Mouse (Mus musculus) liver, embryonic 14.5 days (tissue): Measurements from ENCODE around the gene Lrrc4b. TPM values are rescaled to one million over a fixed set of nuclear protein-coding genes. Genes with fewer than 3 reads are reported as not detected.

ENCODE experiments used
- ATAC-seq: fragments of 200-750 bp; cut with Nextera tagmentation; 2 replicates; pipeline ENCODE4 v1.8.0; 2017; ENCODE audit warnings: moderate number of reproducible peaks, mild to moderate bottlenecking, moderate library complexity; ENCODE audit not compliant: insufficient read depth
- DNase-seq, 3 experiments: peaks; one replicate each; pipeline ENCODE4 v3.0.0-alpha.2; 2012 to 2013; ENCODE audit warnings: low read depth in 3 of 3, low spot score in 3 of 3
- H3K27ac ChIP-seq: fragments of 300-500 bp; sonication (generic); 2 replicates; pipeline ENCODE4 v1.5.1; 2014; ENCODE audit warnings: moderate library complexity, mild to moderate bottlenecking, control low read depth, inconsistent platforms
- H3K27me3 ChIP-seq: fragments of 300-500 bp; sonication (generic); 2 replicates; pipeline ENCODE4 v1.6.1; 2014; ENCODE audit warnings: mild to moderate bottlenecking, low read length, moderate library complexity; ENCODE audit not compliant: control insufficient read depth, insufficient read depth
- H3K36me3 ChIP-seq: fragments of 300-500 bp; sonication (generic); replicated peaks from 2 replicates; pipeline ENCODE4 v1.6.1; 2014; ENCODE audit warnings: low read depth; ENCODE audit not compliant: control insufficient read depth, insufficient read depth
- H3K4me1 ChIP-seq, 2 experiments: fragments of 200-500 bp in 1 of 2; fragments of 300-500 bp in 1 of 2; sonication (generic) in 1 of 2; replicated peaks; 2 replicates each; pipeline ENCODE4 v1.6.1; 2012 to 2014; ENCODE audit warnings: antibody characterized with exemption in 1 of 2, inconsistent platforms in 1 of 2, low read length in 1 of 2; ENCODE audit not compliant: control insufficient read depth in 2 of 2, insufficient read depth in 2 of 2
- H3K4me2 ChIP-seq: fragments of 300-500 bp; sonication (generic); 2 replicates; pipeline ENCODE4 v1.6.1; 2014; ENCODE audit warnings: low read depth, mild to moderate bottlenecking, control low read depth, moderate library complexity
- H3K4me3 ChIP-seq, 2 experiments: fragments of 200-500 bp in 1 of 2; fragments of 300-500 bp in 1 of 2; sonication (generic) in 1 of 2; 2 replicates each; pipeline ENCODE4 v1.5.1; 2012 to 2014; ENCODE audit warnings: low read depth in 2 of 2, low read length in 2 of 2, mild to moderate bottlenecking in 2 of 2, control low read depth in 1 of 2, inconsistent platforms in 1 of 2, moderate library complexity in 1 of 2; ENCODE audit not compliant: insufficient read depth in 1 of 2
- H3K9ac ChIP-seq: fragments of 300-500 bp; sonication (generic); replicated peaks from 2 replicates; pipeline ENCODE4 v1.6.1; 2014; ENCODE audit warnings: mild to moderate bottlenecking, control low read depth, moderate library complexity
- H3K9me3 ChIP-seq: fragments of 300-500 bp; sonication (generic); 2 replicates; pipeline ENCODE4 v1.6.1; 2016; ENCODE audit warnings: low read length, mixed read lengths; ENCODE audit not compliant: control insufficient read depth
- CTCF ChIP-seq: IDR thresholded peaks from 2 replicates; pipeline ENCODE4 v1.5.1; 2016; ENCODE audit warnings: antibody characterized with exemption, low read depth, control low read depth
- EP300 ChIP-seq: IDR thresholded peaks from 2 replicates; pipeline ENCODE4 v1.6.1; 2016; ENCODE audit warnings: antibody characterized with exemption, low read depth
- WGBS: fragments of 180-500 bp; shearing (Covaris S2); extraction: QIAGEN DNeasy Blood & Tissue Kit; methylation state at CpG from one replicate; pipeline ENCODE4 v1.1.7; 2014; ENCODE audit not compliant: insufficient replicate concordance; 5-methylcytosine and 5-hydroxymethylcytosine counted together
- polyA plus RNA-seq, 2 experiments: library from polyadenylated mRNA; depleted of rRNA in 1 of 2; stranded (reverse) in 1 of 2; unstranded in 1 of 2; fragments of >200 nt; fragmentation: Nextera tagmentation in 1 of 2; extraction: Ambion mirVana in 1 of 2; gene quantifications; 2 replicates each; pipeline versions ENCODE4 v1.2.1 to v1.2.3; 2012 to 2014

The Lrrc4b gene
- polyA plus RNA-seq, 2 experiments, result 0.02 TPM; not detected in 1

DNA sequence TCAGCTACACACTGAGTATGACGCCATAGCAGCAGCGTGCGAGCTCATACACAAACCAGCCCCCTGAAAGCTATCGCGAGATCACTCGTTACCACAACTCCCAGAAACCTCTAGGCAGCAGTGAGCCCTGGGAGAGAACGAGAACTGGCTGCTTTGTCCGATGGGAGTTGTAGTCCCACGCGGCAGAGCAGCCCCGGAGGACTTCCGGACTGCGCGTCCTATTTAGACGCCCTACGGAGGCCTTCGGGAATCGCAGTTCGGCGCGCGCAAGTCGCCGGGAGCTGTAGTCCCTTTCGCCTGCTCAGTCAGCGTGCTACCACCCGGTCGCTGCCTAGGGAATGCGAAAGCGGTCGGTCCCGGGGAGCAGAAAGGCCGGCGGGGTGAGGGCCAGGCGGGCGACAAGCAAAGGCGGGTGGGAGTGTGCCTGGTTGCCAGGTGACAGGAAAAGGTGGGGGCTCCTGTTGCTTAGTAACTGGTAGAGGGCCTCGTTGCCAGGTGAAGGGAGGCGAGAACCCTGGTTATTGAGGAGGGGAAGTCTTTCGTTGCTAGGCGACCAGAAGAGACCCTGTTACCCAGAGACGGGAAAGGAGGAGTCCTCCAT is 39.1 kb downstream of the Lrrc4b start, which contains the start of gene Josd2:
Gene Josd2, plus strand, starts transcription at position 170 of the 601 bp plus-strand sequence.
- no peaks in the 10 kb centered on the region for H3K9me3 ChIP-seq
- ATAC-seq, result peak; percentile 85
- H3K36me3 ChIP-seq, result peaks cover 16% of the 10 kb centered on the region
- under 1% methylated on average over 42 of the region's 42 CpGs for WGBS
- peak; percentile 64 for TF ChIP-seq EP300
- no peak for TF ChIP-seq CTCF
- H3K4me1 ChIP-seq, result peaks cover 39 to 56% of the 10 kb centered on the region in 2 experiments
- H3K27me3 ChIP-seq, result peaks cover 12% of the 10 kb centered on the region
- H3K9ac ChIP-seq, result peak within 1 kb of the TSS; percentile 94
- peak within 1 kb of the TSS; percentile 97 for H3K27ac ChIP-seq
- peak; percentile 98 to 99 (median 99) for DNase-seq
- H3K4me2 ChIP-seq, result peak within 1 kb of the TSS; percentile 90
- peak within 1 kb of the TSS; percentile 76 to 98 for H3K4me3 ChIP-seq

DNA sequence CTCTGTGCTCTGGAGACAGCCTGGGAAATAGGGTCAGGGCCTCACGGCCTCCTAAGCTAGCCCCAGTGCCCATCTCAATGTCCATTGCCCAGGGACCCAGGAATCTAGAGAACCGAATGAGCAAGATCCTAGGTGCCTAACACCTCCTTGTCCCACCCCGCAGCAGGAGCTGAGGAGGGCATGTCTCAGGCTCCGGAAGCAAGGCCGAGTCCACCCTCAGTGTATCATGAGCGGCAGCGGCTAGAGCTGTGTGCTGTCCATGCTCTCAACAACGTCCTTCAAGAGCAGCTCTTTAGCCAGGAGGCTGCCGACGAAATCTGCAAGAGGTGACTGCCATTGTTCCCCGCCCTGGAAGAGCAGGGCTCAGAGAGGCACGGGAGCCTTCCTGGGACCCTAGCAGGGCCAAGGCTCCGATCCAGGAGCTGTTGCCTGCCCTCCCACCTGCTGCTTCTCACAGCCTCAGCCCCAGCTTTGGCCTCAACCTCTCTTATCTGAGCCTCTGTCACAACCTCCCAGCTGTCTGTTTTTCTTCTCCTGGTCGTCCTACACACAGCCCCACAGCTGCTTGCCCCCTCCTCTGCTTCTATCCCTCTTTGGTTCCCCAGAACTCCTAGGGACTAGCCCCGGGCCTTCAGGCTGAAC is 39.9 kb downstream of the Lrrc4b start:
- peak overlapping the region; percentile 90 for H3K4me2 ChIP-seq
- peak overlapping the region; percentile 76 to 98 for H3K4me3 ChIP-seq
- peak overlapping the region; percentile 94 for H3K9ac ChIP-seq
- TF ChIP-seq EP300, result no peak
- no peak for TF ChIP-seq CTCF
- H3K36me3 ChIP-seq, result peaks cover 16% of the 10 kb centered on the region
- ATAC-seq (peak; percentile 14; the same call in 1 of the 2 replicates), DNase-seq (peak in 2 of 3 experiments; percentile 53 to 57)
- 45% methylated on average over 15 of the region's 15 CpGs for WGBS
- peak overlapping the region; percentile 97 for H3K27ac ChIP-seq
- H3K27me3 ChIP-seq, result peaks cover 4% of the 10 kb centered on the region
- peaks cover 44 to 63% of the 10 kb centered on the region in 2 experiments for H3K4me1 ChIP-seq
- H3K9me3 ChIP-seq, result no peaks in the 10 kb centered on the region

DNA sequence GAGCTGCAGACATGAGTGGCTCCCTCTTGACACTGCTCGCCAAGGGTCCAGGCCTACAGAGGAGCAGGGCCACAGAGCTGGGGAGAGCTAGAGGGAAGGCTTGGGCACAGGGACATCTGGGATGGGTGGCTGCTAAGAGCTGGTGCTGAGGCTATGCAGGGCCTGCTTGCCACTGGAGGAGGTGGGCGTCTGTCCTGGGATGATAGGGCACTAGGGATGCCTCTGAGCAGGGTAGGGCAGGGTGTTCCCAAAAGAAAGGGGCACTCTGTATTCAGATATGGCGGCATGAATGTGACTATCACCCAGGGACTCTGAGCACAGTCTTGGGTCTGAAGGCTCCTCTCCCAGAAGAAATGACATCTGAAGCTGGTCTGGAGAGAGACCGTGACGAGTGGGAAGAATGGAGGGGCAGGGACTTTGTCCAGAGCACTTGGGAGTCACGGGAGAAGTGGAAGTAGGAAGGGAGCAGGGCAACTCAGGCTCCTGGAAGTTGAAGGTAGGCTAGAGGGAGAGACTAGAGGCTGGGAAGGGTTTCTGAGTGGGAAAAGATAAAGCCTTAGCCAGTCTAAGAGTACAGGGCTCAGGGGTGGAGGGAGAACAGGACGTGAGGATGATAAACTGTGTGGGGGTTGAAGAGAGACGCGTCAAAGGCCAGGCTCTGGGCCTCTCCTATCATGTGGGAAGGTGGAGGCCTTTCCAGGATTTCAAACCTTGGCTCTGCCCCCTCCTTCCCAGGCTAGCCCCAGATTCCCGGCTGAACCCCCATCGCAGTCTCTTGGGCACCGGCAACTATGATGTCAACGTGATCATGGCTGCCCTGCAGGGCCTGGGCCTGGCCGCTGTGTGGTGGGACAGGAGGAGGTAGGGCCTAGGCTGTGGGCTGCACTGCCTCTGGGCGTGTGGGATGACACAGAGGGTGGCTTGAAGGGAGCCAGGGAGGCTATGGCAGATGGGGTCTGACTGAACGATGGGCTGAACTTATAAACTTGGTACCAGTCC is 41.2 kb downstream of the Lrrc4b start:
- peak overlapping the region; percentile 94 for H3K9ac ChIP-seq
- H3K27me3 ChIP-seq, result peaks cover 7% of the 10 kb centered on the region
- H3K4me1 ChIP-seq, result peaks cover 33 to 54% of the 10 kb centered on the region in 2 experiments
- WGBS, result 55% methylated on average over 16 of the region's 16 CpGs
- H3K36me3 ChIP-seq, result peaks cover 16% of the 10 kb centered on the region
- DNase-seq, result peak in 2 of 3 experiments; percentile 88 to 89
- peak; percentile 61 for ATAC-seq
- peak overlapping the region; percentile 97 for H3K27ac ChIP-seq
- peak overlapping the region; percentile 90 for H3K4me2 ChIP-seq
- H3K4me3 ChIP-seq, result peak overlapping the region; percentile 76 to 98
- no peak for TF ChIP-seq CTCF
- 0 out of 2 replicates have a peak, but pooled peaks have one; percentile 24 for TF ChIP-seq EP300
- no peaks in the 10 kb centered on the region for H3K9me3 ChIP-seq

- ATAC-seq (no peak), DNase-seq (peak in 2 of 3 experiments; percentile 62 to 74)
- Histone ChIP-seq H3K27ac (peak overlapping the region; percentile 97), H3K36me3 (peaks cover 16% of the 10 kb centered on the region), H3K4me2 (peak overlapping the region; percentile 90), H3K9me3 (no peaks in the 10 kb centered on the region), H3K9ac (peak overlapping the region; percentile 94), H3K4me1 (peaks cover 33 to 51% of the 10 kb centered on the region in 2 experiments), H3K27me3 (peaks cover 17% of the 10 kb centered on the region), H3K4me3 (peak overlapping the region in 1 of 2 experiments; percentile 76; a peak in 2 of 4 replicates)
- no peak for TF ChIP-seq CTCF
- no peak; the same call in 1 of the 2 replicates for TF ChIP-seq EP300
- 74% methylated on average over 16 of the region's 16 CpGs for WGBS
These were observed 42.1 kb downstream of the Lrrc4b start for GRCm38 (mm10) chr7:44470696-44471612.
